Mouse (Mus musculus): ENCODE measurements around the gene Scg2.

Scg2 gene

GRCm38 (mm10) chr1:79439609-79440308, at the start of gene Scg2:
TSS of gene Scg2 (minus strand) at chr1:79440120.
- peak; percentile 97 for DNase-seq

GRCm38 (mm10) chr1:79485546-79485945, 45.6 kb upstream of the Scg2 start:
- no peak for DNase-seq

GRCm38 (mm10) chr1:79470856-79471255, 30.9 kb upstream of the Scg2 start:
- DNase-seq = no peak

- DNase-seq = no peak
Observed at GRCm38 (mm10) chr1:79469871-79470270, 30.0 kb upstream of the Scg2 start.

GRCm38 (mm10) chr1:79466585-79466984, 26.7 kb upstream of the Scg2 start:
- no peak for DNase-seq

DNA sequence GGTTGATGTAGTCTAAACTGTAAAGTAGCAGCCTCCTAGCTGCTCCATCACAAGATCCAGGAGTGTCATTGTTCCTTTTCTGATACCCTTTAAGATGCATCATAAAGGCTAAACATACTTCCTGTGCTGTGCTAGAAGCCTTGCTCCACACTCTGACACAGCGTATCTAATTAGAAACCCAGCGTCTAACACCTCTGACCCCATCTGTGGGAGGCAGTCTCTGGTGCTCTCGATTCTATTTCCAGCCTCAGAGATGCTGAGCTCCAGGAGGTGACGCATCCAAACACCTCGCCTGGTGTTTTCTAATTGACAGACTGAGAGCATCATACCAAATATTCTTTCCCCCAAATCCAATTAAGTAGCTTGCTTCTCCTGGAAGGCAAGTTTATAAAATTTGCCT, 18.6 kb upstream of the Scg2 start:
- no peak for DNase-seq

GRCm38 (mm10) chr1:79454164-79454563, 14.2 kb upstream of the Scg2 start:
- no peak for DNase-seq

GRCm38 (mm10) chr1:79452339-79452738, 12.4 kb upstream of the Scg2 start:
- DNase-seq = no peak

- no peak for DNase-seq
Observed at GRCm38 (mm10) chr1:79450343-79451021, 10.6 kb upstream of the Scg2 start.

- no peak for DNase-seq
Observed at GRCm38 (mm10) chr1:79449943-79450342, 10.0 kb upstream of the Scg2 start.

DNA sequence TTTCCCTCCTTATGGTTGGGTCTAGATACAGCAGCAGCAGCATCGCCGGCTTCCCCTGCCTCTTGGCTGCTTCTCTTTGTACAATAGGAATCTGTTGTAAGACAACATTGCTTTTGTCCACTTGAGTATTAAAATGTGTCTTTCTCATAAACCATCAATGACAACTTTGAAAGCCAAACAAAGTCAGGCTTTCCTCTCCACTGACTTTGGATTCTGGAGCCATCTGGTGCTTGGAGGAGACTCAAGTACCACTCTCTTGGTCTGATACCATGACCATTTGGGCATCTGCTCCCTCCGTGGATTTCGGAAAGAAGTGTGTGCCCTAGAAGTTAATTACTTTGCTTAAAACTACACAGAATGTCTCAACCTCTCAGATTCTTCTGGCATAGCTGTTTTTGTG, 5.7 kb upstream of the Scg2 start:
- no peak for DNase-seq

DNA sequence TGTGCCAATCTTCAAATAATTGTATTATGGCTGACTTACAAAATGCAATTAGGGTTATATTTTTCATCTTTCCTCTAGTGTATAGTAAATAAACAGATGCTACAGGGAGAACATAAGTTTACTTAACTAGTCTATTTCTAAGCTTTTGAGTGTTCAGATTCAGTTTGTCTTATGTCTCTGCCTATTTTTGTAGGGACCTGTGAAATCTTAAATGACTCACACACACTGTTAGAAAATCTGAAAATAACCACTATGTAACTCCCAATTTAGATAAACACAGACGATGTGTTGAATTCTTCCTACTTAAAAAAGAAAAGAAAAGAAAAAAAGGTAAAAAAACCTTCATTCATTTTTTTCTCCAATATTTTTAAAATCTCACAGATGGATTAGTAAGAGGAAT, 2.2 kb downstream of the Scg2 start:
- no peak for DNase-seq

DNA sequence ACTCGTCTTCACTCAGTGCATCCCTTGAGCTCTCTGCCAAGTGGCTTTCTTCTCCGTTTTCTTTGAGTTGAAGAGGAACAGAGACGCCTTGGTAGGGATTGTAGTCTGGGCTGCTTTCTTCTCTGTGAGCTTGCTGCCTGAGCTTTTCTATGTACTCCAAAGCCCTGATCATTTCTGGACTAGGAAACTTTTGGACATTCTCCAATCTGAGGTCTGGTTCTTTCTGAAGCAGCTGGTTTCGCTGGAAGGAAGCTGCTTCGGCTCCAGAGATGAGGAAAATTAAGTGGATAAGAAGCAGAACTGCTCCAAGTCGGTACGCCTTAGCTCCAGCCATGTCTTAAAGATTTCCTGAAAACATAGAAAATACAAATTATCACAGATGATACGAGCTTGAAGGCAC, 3.2 kb downstream of the Scg2 start:
- DNase-seq = no peak

- DNase-seq = no peak
Observed at GRCm38 (mm10) chr1:79429058-79429457, 10.9 kb downstream of the Scg2 start.

GRCm38 (mm10) chr1:79415496-79415895, 24.4 kb downstream of the Scg2 start:
- DNase-seq = no peak

- DNase-seq = peak; percentile 4 to 10
Observed at GRCm38 (mm10) chr1:79406337-79406942, 33.5 kb downstream of the Scg2 start.

- DNase-seq = no peak
Observed at GRCm38 (mm10) chr1:79401090-79402012, 38.6 kb downstream of the Scg2 start.

GRCm38 (mm10) chr1:79400284-79400683, 39.6 kb downstream of the Scg2 start:
- no peak for DNase-seq

Measured in kidney, postnatal 4 days (tissue).